Mouse (Mus musculus) heart, embryonic 15.5 days (tissue): Measurements from ENCODE around the gene Otp. TPM values are rescaled to one million over a fixed set of nuclear protein-coding genes. Genes with fewer than 3 reads are reported as not detected.

Source experiments
- ATAC-seq: fragments of 200-750 bp; cut with Nextera tagmentation; replicated peaks from 2 replicates; pipeline ENCODE4 v1.8.0; 2017; ENCODE audit warnings: low read depth, moderate TSS enrichment; ENCODE audit not compliant: insufficient number of reproducible peaks, insufficient read depth, low FRiP score
- H3K27ac ChIP-seq: fragments of 300-500 bp; sonication (generic); 2 replicates; pipeline ENCODE4 v1.5.1; 2015; ENCODE audit warnings: mild to moderate bottlenecking, inconsistent platforms
- H3K27me3 ChIP-seq: fragments of 300-500 bp; sonication (generic); 2 replicates; pipeline ENCODE4 v1.6.1; 2015; ENCODE audit warnings: inconsistent platforms
- H3K36me3 ChIP-seq: fragments of 300-500 bp; sonication (generic); 2 replicates; pipeline ENCODE4 v1.6.1; 2015; ENCODE audit warnings: mild to moderate bottlenecking, inconsistent platforms
- H3K4me1 ChIP-seq: fragments of 300-500 bp; sonication (generic); replicated peaks from 2 replicates; pipeline ENCODE4 v1.6.1; 2015; ENCODE audit warnings: inconsistent platforms
- H3K4me2 ChIP-seq: fragments of 300-500 bp; sonication (generic); 2 replicates; pipeline ENCODE4 v1.6.1; 2015; ENCODE audit warnings: inconsistent platforms, mild to moderate bottlenecking, moderate library complexity
- H3K4me3 ChIP-seq: fragments of 300-500 bp; sonication (generic); 2 replicates; pipeline ENCODE4 v1.5.1; 2015; ENCODE audit warnings: mild to moderate bottlenecking, inconsistent platforms
- H3K9ac ChIP-seq: fragments of 300-500 bp; sonication (generic); 2 replicates; pipeline ENCODE4 v1.6.1; 2015; ENCODE audit warnings: mild to moderate bottlenecking, inconsistent platforms
- H3K9me3 ChIP-seq: fragments of 300-500 bp; sonication (generic); replicated peaks from 2 replicates; pipeline ENCODE4 v1.6.1; 2016; ENCODE audit warnings: inconsistent platforms
- WGBS: fragments of 180-500 bp; shearing (Covaris S2); methylation state at CpG from one replicate; pipeline ENCODE4 v1.1.7; 2015; ENCODE audit warnings: mixed read lengths; 5-methylcytosine and 5-hydroxymethylcytosine counted together
- polyA plus RNA-seq: library from polyadenylated mRNA; unstranded; fragments of >200 nt; fragmentation: Nextera tagmentation; extraction: Ambion mirVana; gene quantifications from 2 replicates; pipeline ENCODE4 v1.2.1, GENCODE M21; 2015

Gene Otp
- polyA plus RNA-seq, 1 experiment from 2014 or later, result not detected

- no peak for ATAC-seq
- Histone ChIP-seq H3K4me2 (no peak overlapping the region), H3K9ac (no peak overlapping the region), H3K36me3 (no peaks in the 10 kb centered on the region), H3K9me3 (no peaks in the 10 kb centered on the region), H3K4me1 (no peaks in the 10 kb centered on the region), H3K27me3 (peaks cover 64% of the 10 kb centered on the region), H3K27ac (no peak overlapping the region), H3K4me3 (no peak overlapping the region)
- 51% methylated on average over 5 of the region's 5 CpGs for WGBS
Measured at GRCm38 (mm10) chr13:94862491-94863230, 12.7 kb upstream of the Otp start.

GRCm38 (mm10) chr13:94866906-94867305 is 8.5 kb upstream of the Otp start:
- Histone ChIP-seq H3K4me2 (no peak overlapping the region), H3K9me3 (no peaks in the 10 kb centered on the region), H3K9ac (no peak overlapping the region), H3K27me3 (peaks cover 92% of the 10 kb centered on the region), H3K27ac (no peak overlapping the region), H3K4me1 (peaks cover 13% of the 10 kb centered on the region), H3K36me3 (no peaks in the 10 kb centered on the region), H3K4me3 (no peak overlapping the region)
- 32% methylated on average over 2 of the region's 2 CpGs for WGBS
- ATAC-seq, result no peak

- Histone ChIP-seq H3K36me3 (no peaks in the 10 kb centered on the region), H3K9ac (no peak overlapping the region)
Measured at GRCm38 (mm10) chr13:94867772-94868171, 7.6 kb upstream of the Otp start.

GRCm38 (mm10) chr13:94868478-94868950 is 6.9 kb upstream of the Otp start:
- peaks cover 93% of the 10 kb centered on the region for H3K27me3 ChIP-seq
- peak overlapping the region; percentile 49 for H3K9ac ChIP-seq
- 1% methylated on average over 35 of the region's 35 CpGs for WGBS
- no peaks in the 10 kb centered on the region for H3K36me3 ChIP-seq
- peak; percentile 74 for ATAC-seq
- H3K4me1 ChIP-seq, result peaks cover 15% of the 10 kb centered on the region
- peak overlapping the region; percentile 71 for H3K4me2 ChIP-seq
- H3K4me3 ChIP-seq, result peak overlapping the region; percentile 43
- no peak overlapping the region for H3K27ac ChIP-seq
- no peaks in the 10 kb centered on the region for H3K9me3 ChIP-seq

More at GRCm38 (mm10) chr13:94867772-94868171, 7.6 kb upstream of the Otp start:
- no peak for ATAC-seq
- Histone ChIP-seq H3K4me2 (no peak overlapping the region), H3K4me3 (no peak overlapping the region), H3K27ac (no peak overlapping the region), H3K27me3 (peaks cover 93% of the 10 kb centered on the region), H3K9me3 (no peaks in the 10 kb centered on the region), H3K4me1 (peaks cover 13% of the 10 kb centered on the region)
- WGBS, result 43% methylated on average over 4 of the region's 4 CpGs

- no peak overlapping the region for H3K9ac ChIP-seq
- H3K4me2 ChIP-seq, result peak overlapping the region; percentile 71; the same call in 1 of the 2 replicates
- 3% methylated on average over 8 of the region's 8 CpGs for WGBS
- H3K27me3 ChIP-seq, result peaks cover 94% of the 10 kb centered on the region
- H3K4me1 ChIP-seq, result peaks cover 19% of the 10 kb centered on the region
- ATAC-seq, result no peak
- no peak overlapping the region for H3K27ac ChIP-seq
- H3K36me3 ChIP-seq, result no peaks in the 10 kb centered on the region
- no peaks in the 10 kb centered on the region for H3K9me3 ChIP-seq
- H3K4me3 ChIP-seq, result peak overlapping the region; percentile 43
Measured at GRCm38 (mm10) chr13:94869541-94869940, 5.9 kb upstream of the Otp start.

- Histone ChIP-seq H3K4me3 (no peak overlapping the region), H3K4me1 (peaks cover 19% of the 10 kb centered on the region), H3K9ac (no peak overlapping the region), H3K27me3 (peaks cover 94% of the 10 kb centered on the region), H3K27ac (no peak overlapping the region), H3K9me3 (no peaks in the 10 kb centered on the region), H3K36me3 (no peaks in the 10 kb centered on the region), H3K4me2 (no peak overlapping the region)
- no peak for ATAC-seq
- WGBS, result 6% methylated on average over 9 of the region's 9 CpGs
Measured at GRCm38 (mm10) chr13:94870071-94870460, 5.3 kb upstream of the Otp start.

GRCm38 (mm10) chr13:94870461-94871186 is 4.8 kb upstream of the Otp start:
- H3K27ac ChIP-seq, result no peak overlapping the region
- no peak overlapping the region for H3K4me2 ChIP-seq
- no peak for ATAC-seq
- no peaks in the 10 kb centered on the region for H3K9me3 ChIP-seq
- H3K4me3 ChIP-seq, result no peak overlapping the region
- peaks cover 94% of the 10 kb centered on the region for H3K27me3 ChIP-seq
- WGBS, result 3% methylated on average over 21 of the region's 21 CpGs
- H3K4me1 ChIP-seq, result peaks cover 21% of the 10 kb centered on the region
- no peaks in the 10 kb centered on the region for H3K36me3 ChIP-seq
- H3K9ac ChIP-seq, result no peak overlapping the region

GRCm38 (mm10) chr13:94871806-94872320 is 3.5 kb upstream of the Otp start:
- WGBS, result 2% methylated on average over 7 of the region's 7 CpGs
- Histone ChIP-seq H3K27me3 (peaks cover 93% of the 10 kb centered on the region), H3K27ac (no peak overlapping the region), H3K9ac (no peak overlapping the region), H3K9me3 (no peaks in the 10 kb centered on the region), H3K4me1 (peaks cover 21% of the 10 kb centered on the region), H3K4me3 (no peak overlapping the region), H3K36me3 (no peaks in the 10 kb centered on the region), H3K4me2 (no peak overlapping the region)
- no peak for ATAC-seq

GRCm38 (mm10) chr13:94872439-94872838 is 3.0 kb upstream of the Otp start:
- WGBS, result 1% methylated on average over 19 of the region's 19 CpGs

GRCm38 (mm10) chr13:94873111-94874038 is 2.0 kb upstream of the Otp start:
- Histone ChIP-seq H3K9ac (no peak overlapping the region), H3K27ac (no peak overlapping the region), H3K4me3 (peak overlapping the region; percentile 26), H3K36me3 (no peaks in the 10 kb centered on the region), H3K9me3 (no peaks in the 10 kb centered on the region), H3K4me1 (peaks cover 20% of the 10 kb centered on the region), H3K27me3 (peaks cover 93% of the 10 kb centered on the region), H3K4me2 (peak overlapping the region; percentile 32; the same call in 1 of the 2 replicates)
- ATAC-seq, result no peak
- WGBS, result 2% methylated on average over 54 of the region's 54 CpGs

More at GRCm38 (mm10) chr13:94872439-94872838, 3.0 kb upstream of the Otp start:
- H3K9ac ChIP-seq, result no peak overlapping the region
- no peak overlapping the region for H3K27ac ChIP-seq
- H3K4me1 ChIP-seq, result peaks cover 21% of the 10 kb centered on the region
- no peaks in the 10 kb centered on the region for H3K36me3 ChIP-seq
- no peak overlapping the region for H3K4me3 ChIP-seq
- no peaks in the 10 kb centered on the region for H3K9me3 ChIP-seq
- no peak overlapping the region for H3K4me2 ChIP-seq
- H3K27me3 ChIP-seq, result peaks cover 93% of the 10 kb centered on the region
- no peak for ATAC-seq
